Mouse (Mus musculus) heart, adult 2 months (tissue): ENCODE data around the gene Rap1b. TPM values are rescaled to one million over a fixed set of nuclear protein-coding genes. Genes with fewer than 3 reads are reported as not detected.

ENCODE experiments used
- DNase-seq, 2 experiments: peaks; one replicate each; pipeline ENCODE4 v3.0.0; 2021
- H3K27ac ChIP-seq: fragments of 200-600 bp; 2 replicates; pipeline ENCODE4 v1.8.1; 2022
- H3K27me3 ChIP-seq: fragments of 200-500 bp; 2 replicates; pipeline ENCODE4 v1.6.1; 2012; ENCODE audit warnings: mild to moderate bottlenecking, low read length, inconsistent platforms, mixed read lengths; ENCODE audit not compliant: control insufficient read depth, insufficient read depth
- H3K36me3 ChIP-seq: fragments of 200-500 bp; 2 replicates; pipeline ENCODE4 v1.6.1; 2012; ENCODE audit warnings: low read length, inconsistent platforms; ENCODE audit not compliant: control insufficient read depth, insufficient read depth
- H3K4me1 ChIP-seq: fragments of 200-500 bp; 2 replicates; pipeline ENCODE4 v1.6.1; 2011; ENCODE audit warnings: low read length; ENCODE audit not compliant: control insufficient read depth, insufficient read depth
- H3K4me3 ChIP-seq: fragments of 200-600 bp; 2 replicates; pipeline ENCODE4 v1.8.1; 2022
- H3K79me2 ChIP-seq: fragments of 200-500 bp; replicated peaks from 2 replicates; pipeline ENCODE4 v1.6.1; 2012; ENCODE audit warnings: mild to moderate bottlenecking, inconsistent platforms, low read length, moderate library complexity, mixed read lengths; ENCODE audit not compliant: control insufficient read depth, insufficient read depth
- H3K9ac ChIP-seq: fragments of 200-500 bp; 2 replicates; pipeline ENCODE4 v1.6.1; 2012; ENCODE audit warnings: low read depth, mild to moderate bottlenecking, control low read depth, inconsistent platforms, low read length, mixed read lengths
- CTCF ChIP-seq: fragments of 200-600 bp; IDR thresholded peaks from 2 replicates; pipeline ENCODE4 v1.8.1; 2022; ENCODE audit warnings: antibody characterized with exemption, mild to moderate bottlenecking, moderate library complexity
- EP300 ChIP-seq: fragments of 200-500 bp; IDR thresholded peaks from 2 replicates; pipeline ENCODE4 v1.6.1; 2011; ENCODE audit warnings: low read depth, low read length, control low read depth; ENCODE audit not compliant: insufficient read depth
- POLR2A ChIP-seq: fragments of 200-500 bp; IDR thresholded peaks from 2 replicates; pipeline ENCODE4 v1.6.1; 2011; ENCODE audit warnings: mild to moderate bottlenecking, low read depth, low read length, control low read depth; ENCODE audit not compliant: insufficient read depth
- WGBS: fragments of 180-500 bp; shearing (Covaris S2); methylation state at CpG from one replicate; pipeline ENCODE4 v1.1.7; 2018; 5-methylcytosine and 5-hydroxymethylcytosine counted together
- intact Hi-C: fragments of 180-260 bp; cut with DNase I; formaldehyde crosslinking; loops from one replicate; pipeline ENCODE4 v1.15.1; 2025
- polyA plus RNA-seq: library from polyadenylated mRNA; depleted of rRNA; stranded (reverse); fragments of >200 nt; gene quantifications from 2 replicates; pipeline ENCODE4 v1.2.3, GENCODE M21; 2012
- total RNA-seq, 2 experiments: library from RNA; stranded (reverse); gene quantifications; 2 replicates each; pipeline ENCODE4 v1.2.3; 2021

Gene Rap1b
- total and polyA plus RNA-seq, 3 experiments, result 23.4 to 53.4 (median 48.0) TPM

DNA sequence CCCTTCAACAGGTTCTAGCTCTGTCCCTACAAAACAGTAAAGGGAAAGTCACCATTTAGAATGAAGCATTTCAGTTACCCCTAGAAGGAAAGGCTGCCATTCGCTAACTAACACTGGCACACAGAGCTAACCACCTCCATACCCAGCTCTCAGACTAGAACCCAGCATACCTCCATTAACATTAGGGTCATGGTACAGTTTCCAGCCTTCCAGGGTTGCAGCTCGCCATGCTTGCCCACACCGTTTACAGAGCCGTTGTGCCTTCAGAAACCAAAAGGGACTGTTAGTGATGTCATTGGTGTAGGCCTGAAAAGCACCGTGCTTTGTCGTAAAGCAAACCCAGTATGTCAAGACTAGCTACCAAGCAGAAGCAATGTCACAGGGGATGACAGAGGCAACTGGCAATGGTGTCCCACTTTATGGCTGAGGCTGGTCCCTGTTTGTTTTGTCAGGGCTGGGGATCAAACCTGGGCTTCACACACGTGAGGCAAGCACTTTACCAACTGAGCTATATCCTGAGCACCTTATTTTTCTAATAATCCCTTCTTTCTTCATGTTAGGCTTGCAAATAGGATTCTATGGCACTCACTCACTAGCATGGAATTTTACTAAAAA is 72.6 kb downstream of the Rap1b start:
- 92% methylated on average over 7 of the region's 7 CpGs for WGBS
- DNase-seq, result no peak
- TF ChIP-seq POLR2A (no peak), CTCF (no peak), EP300 (no peak)
- H3K27ac ChIP-seq, result no peak overlapping the region
- intact Hi-C loops, result no loop called here
- H3K9ac ChIP-seq, result no peak overlapping the region
- no peaks in the 10 kb centered on the region for H3K27me3 ChIP-seq
- no peak overlapping the region for H3K4me3 ChIP-seq
- H3K36me3 ChIP-seq, result no peaks in the 10 kb centered on the region
- H3K4me1 ChIP-seq, result no peaks in the 10 kb centered on the region
- no peaks in the 10 kb centered on the region for H3K79me2 ChIP-seq

DNA sequence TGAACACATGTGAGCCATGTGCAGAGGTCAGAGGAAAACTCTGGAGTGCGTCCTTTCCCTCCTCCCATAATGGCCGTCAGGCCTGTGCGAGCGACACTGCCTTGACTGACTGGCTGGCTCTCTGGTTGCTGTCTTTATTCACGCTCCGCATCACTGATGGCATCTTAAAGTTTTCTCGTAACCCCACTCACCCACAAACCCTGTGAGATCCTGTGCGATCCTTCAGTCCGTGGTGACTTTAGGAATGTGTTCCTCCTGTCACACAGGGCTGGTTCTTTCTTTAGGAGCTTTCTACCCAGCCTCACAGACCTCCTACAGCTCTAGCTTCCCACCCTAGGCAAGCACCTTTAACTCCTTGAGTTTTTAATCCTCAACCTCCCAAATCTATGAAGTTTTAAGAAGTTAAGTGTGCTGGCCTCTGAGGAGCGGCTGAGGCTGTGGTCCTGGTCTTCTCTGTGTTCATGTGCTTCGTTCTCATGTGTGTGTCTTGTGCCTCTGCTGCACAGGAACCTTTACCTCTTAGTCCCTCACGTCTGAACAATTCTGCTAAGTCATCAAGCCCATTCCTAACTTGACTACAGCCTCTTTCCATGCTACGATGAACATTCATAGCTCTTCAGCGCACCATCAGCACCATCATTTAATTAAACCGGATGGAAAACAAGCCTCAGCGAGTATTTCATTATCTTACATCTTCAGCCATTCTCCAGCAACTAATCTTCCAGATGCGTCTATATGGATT is 73.3 kb downstream of the Rap1b start:
- H3K4me1 ChIP-seq, result no peaks in the 10 kb centered on the region
- intact Hi-C loops, result no loop called here
- no peak overlapping the region for H3K27ac ChIP-seq
- no peaks in the 10 kb centered on the region for H3K27me3 ChIP-seq
- 94% methylated on average over 17 of the region's 17 CpGs for WGBS
- no peaks in the 10 kb centered on the region for H3K79me2 ChIP-seq
- no peak for TF ChIP-seq CTCF
- TF ChIP-seq EP300, result no peak
- no peak overlapping the region for H3K4me3 ChIP-seq
- no peaks in the 10 kb centered on the region for H3K36me3 ChIP-seq
- H3K9ac ChIP-seq, result no peak overlapping the region
- DNase-seq, result no peak

DNA sequence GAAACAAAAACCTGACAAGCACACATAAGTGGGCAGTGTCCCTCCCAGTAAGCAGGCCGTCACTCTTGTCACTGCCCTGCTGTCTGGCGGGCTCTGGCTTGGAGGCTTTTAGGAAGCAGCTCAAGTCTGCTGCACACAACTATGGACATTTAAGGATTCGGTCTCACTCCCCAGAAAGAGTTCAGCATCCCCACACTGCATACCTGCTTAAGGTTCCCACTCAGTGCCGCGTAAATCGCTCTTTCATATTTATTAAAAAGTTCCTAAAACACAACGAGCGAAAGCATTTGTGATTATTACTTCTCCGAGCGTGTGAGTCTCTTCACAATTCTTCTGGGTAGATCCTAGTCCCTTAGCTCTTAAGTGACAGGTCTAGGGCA is 74.7 kb downstream of the Rap1b start:
- no peak overlapping the region for H3K4me3 ChIP-seq
- no peak overlapping the region for H3K27ac ChIP-seq
- intact Hi-C loops, result no loop called here
- H3K4me1 ChIP-seq, result no peaks in the 10 kb centered on the region
- H3K9ac ChIP-seq, result no peak overlapping the region
- WGBS, result 94% methylated on average over 10 of the region's 10 CpGs
- H3K36me3 ChIP-seq, result no peaks in the 10 kb centered on the region
- H3K79me2 ChIP-seq, result no peaks in the 10 kb centered on the region
- no peaks in the 10 kb centered on the region for H3K27me3 ChIP-seq
- TF ChIP-seq CTCF (no peak), POLR2A (no peak), EP300 (no peak)
- no peak for DNase-seq

DNA sequence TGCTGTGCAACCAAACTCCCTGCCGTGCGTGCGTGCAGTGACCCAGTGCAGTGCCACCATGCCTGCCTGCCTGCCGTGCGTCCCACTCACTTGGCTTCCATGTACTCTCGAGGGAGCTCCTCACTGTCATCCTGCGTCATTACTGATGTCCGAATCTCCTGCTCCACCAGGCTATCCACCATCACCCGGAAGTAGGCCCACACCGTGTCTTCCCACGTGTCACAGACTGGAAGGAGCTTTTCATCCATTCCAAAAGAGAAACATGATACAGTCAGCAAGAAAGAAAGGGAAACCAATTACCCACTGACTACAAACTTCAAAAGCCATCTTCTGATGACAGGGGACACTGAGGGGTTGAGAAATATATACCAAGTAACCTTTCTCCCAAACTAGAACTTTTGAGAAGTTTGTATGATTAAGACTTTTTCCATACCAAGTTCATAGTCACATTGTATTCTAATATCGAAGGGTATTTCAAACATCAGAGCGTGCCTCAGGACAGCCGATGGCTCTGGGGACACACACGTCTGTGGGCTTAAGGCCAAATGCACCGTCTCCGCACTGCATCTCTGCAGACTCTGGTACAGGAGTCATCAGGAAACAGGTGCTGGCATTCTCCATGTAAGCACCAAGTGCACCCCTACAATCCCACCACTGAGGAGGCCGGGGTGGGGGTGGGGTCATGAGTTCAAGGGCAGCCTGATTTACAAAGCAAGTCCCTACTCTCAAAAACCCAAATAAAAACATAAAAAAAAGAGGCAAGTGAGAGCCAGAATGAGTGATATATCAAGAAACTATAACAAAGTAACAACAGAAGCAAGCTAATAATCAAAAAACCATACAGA is 75.3 kb downstream of the Rap1b start:
- TF ChIP-seq POLR2A (no peak), CTCF (no peak), EP300 (no peak)
- Histone ChIP-seq H3K27me3 (no peaks in the 10 kb centered on the region), H3K4me1 (no peaks in the 10 kb centered on the region), H3K4me3 (no peak overlapping the region), H3K27ac (no peak overlapping the region), H3K36me3 (no peaks in the 10 kb centered on the region), H3K9ac (no peak overlapping the region), H3K79me2 (no peaks in the 10 kb centered on the region)
- WGBS, result 89% methylated on average over 18 of the region's 18 CpGs
- intact Hi-C loops, result no loop called here
- DNase-seq, result no peak

DNA sequence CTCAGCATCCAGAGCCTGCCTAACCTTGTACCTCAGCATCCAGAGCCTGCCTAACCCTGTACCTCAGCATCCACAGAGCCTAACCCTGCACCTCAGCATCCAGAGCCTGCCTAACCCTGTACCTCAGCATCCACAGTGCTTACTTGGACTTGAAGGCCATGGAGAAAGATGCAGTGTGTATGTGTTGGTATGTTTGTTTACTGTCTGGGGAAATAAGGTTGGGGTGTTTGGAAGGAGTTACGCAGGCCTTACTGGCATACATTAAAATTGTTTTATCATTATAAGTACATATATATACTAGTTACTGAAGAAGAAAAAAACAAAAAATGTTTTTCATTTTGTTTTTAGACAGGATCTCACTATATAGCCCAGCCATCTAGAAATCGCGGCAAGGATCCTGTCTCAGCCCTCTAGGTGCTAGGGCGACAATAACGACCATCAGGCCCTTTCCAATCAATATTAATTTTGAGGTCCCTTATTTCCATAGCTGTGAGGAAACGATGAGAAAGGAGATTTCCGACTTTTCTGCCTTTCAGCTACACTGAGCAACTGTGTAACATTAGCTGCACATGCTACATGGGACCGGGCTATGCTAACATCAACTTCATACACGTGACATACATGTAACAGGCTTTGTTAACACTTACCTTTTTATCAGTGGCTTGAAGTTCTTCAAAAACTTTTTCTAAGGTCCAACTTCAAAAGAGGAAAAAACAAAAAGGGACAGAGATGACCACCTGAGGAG is 76.1 kb downstream of the Rap1b start:
- H3K27ac ChIP-seq, result no peak overlapping the region
- TF ChIP-seq EP300 (no peak), CTCF (no peak), POLR2A (no peak)

More for the DNA sequence above, 76.1 kb downstream of the Rap1b start:
- H3K4me1 ChIP-seq, result no peaks in the 10 kb centered on the region
- intact Hi-C loops, result no loop called here
- no peak overlapping the region for H3K9ac ChIP-seq
- H3K36me3 ChIP-seq, result no peaks in the 10 kb centered on the region
- 94% methylated on average over 9 of the region's 9 CpGs for WGBS
- no peaks in the 10 kb centered on the region for H3K27me3 ChIP-seq
- no peak for DNase-seq
- no peaks in the 10 kb centered on the region for H3K79me2 ChIP-seq
- no peak overlapping the region for H3K4me3 ChIP-seq
